Mouse (Mus musculus) ES-E14 (cell line): ENCODE measurements around the gene Cd48.

Experiments
- CHD2 ChIP-seq: IDR thresholded peaks from 2 replicates; pipeline ENCODE4 v1.6.1; 2014; ENCODE audit warnings: mild to moderate bottlenecking, low read depth, low read length, inconsistent platforms
- HCFC1 ChIP-seq: IDR thresholded peaks from 2 replicates; pipeline ENCODE4 v1.6.1; 2012; ENCODE audit warnings: low read length, inconsistent platforms, borderline replicate concordance; ENCODE audit not compliant: insufficient read depth
- MAFK ChIP-seq: IDR thresholded peaks from 2 replicates; pipeline ENCODE4 v1.6.1; 2014; ENCODE audit warnings: mild to moderate bottlenecking, low read depth, low read length, inconsistent platforms; ENCODE audit not compliant: insufficient read depth
- ZC3H11A ChIP-seq: IDR thresholded peaks from 2 replicates; pipeline ENCODE4 v1.6.1; 2012; ENCODE audit warnings: low read depth, mild to moderate bottlenecking, inconsistent platforms, low read length, borderline replicate concordance
- ZNF384 ChIP-seq: IDR thresholded peaks from 2 replicates; pipeline ENCODE4 v1.6.1; 2012; ENCODE audit warnings: low read depth, low read length, inconsistent platforms

- TF ChIP-seq CHD2 (no peak), MAFK (no peak), ZNF384 (no peak), ZC3H11A (no peak), HCFC1 (no peak)
Measured at GRCm38 (mm10) chr1:171681531-171682299, at the start of gene Cd48.
